Mouse (Mus musculus) gastrocnemius, postnatal 36 days (tissue): ENCODE data around the gene Gm28044. TPM values are rescaled to one million over a fixed set of nuclear protein-coding genes. Genes with fewer than 3 reads are reported as not detected.

ENCODE experiments used
- total RNA-seq, 2 experiments: library from RNA; stranded (reverse); gene quantifications; 2 replicates each; pipeline ENCODE4 v1.2.3; 2021

Gene Gm28044
- total RNA-seq, 2 experiments from 2014 or later, result not detected

Other genes with a start within 250 kb of the Gm28044 start
- gene Rslcan18, start 244.3 kb downstream of the Gm28044 start, total RNA-seq, result under 1 TPM; 0.43 to 0.54 TPM
- gene Zfp759, start 238.9 kb downstream of the Gm28044 start, total RNA-seq, result 1 to 10 TPM; 2.7 to 4.3 TPM
- gene Rsl1, start 187.4 kb downstream of the Gm28044 start, total RNA-seq, result 1 to 10 TPM; 1.6 to 1.9 TPM
- under 1 TPM; 0.32 to 0.64 TPM for gene Zfp455, start 166.0 kb downstream of the Gm28044 start, total RNA-seq
- gene Zfp458, start 82.1 kb downstream of the Gm28044 start, total RNA-seq, result under 1 TPM; 0.69 to 0.92 TPM
- gene Zfp457, start 54.1 kb downstream of the Gm28044 start, total RNA-seq, result 1 to 10 TPM; 3.7 to 3.8 TPM
- 1 to 10 TPM in 1 of 2 experiments, under 1 TPM in 1; 0.94 to 1.4 TPM for gene Zfp595, start 28.0 kb downstream of the Gm28044 start, total RNA-seq
- 1 to 10 TPM in 1 of 2 experiments, under 1 TPM in 1; 0.62 to 1.0 TPM for gene Zfp953, start 69 bp upstream of the Gm28044 start, total RNA-seq
- not detected for gene Gm28041, start 15.2 kb upstream of the Gm28044 start, total RNA-seq
- gene Zfp456, start 15.3 kb upstream of the Gm28044 start, total RNA-seq, result under 1 TPM; 0.12 to 0.23 TPM
- 1 to 10 TPM; 1.2 to 1.3 TPM for gene Zfp429, start 39.3 kb upstream of the Gm28044 start, total RNA-seq
- gene Zfp459, start 60.9 kb upstream of the Gm28044 start, total RNA-seq, result under 1 TPM; 0.42 to 0.51 TPM
- gene Zfp874a, start 91.1 kb upstream of the Gm28044 start, total RNA-seq, result 1 to 10 TPM; 4.8 to 5.2 TPM
- gene Zfp874b, start 123.7 kb upstream of the Gm28044 start, total RNA-seq, result 10 to 100 TPM; 10.5 to 11.9 TPM
- 1 to 10 TPM; 2.5 to 3.8 TPM for gene Zfp58, start 140.0 kb upstream of the Gm28044 start, total RNA-seq
- not detected for gene Gm26965, start 165.6 kb upstream of the Gm28044 start, total RNA-seq
- 1 to 10 TPM; 3.8 to 4.2 TPM for gene Zfp87, start 165.6 kb upstream of the Gm28044 start, total RNA-seq
- 1 to 10 TPM; 1.4 to 2.4 TPM for gene Zfp748, start 193.3 kb upstream of the Gm28044 start, total RNA-seq
- 1 to 10 TPM; 2.2 to 2.8 TPM for gene Zfp729b, start 249.2 kb upstream of the Gm28044 start, total RNA-seq